Mouse (Mus musculus) c-Kit-positive CD71-positive TER-119-positive erythroid progenitor cells, embryonic 14.5 days (primary cell): ENCODE data around the gene Wdr12.
A peak's percentile ranks its signal among the peaks of the same experiment; 100 is the strongest.
"Not testable (repeated sequence)": the region's sequence is repeated elsewhere in the genome, so short reads cannot be mapped to it uniquely, and the experiment has no call there.

Experiments used
- DNase-seq: peaks from one replicate; pipeline ENCODE4 v3.0.0-alpha.2; 2013; ENCODE audit warnings: low spot score

Gene Wdr12

GRCm38 (mm10) chr1:60098024-60098781, at the start of gene Wdr12, which contains the start of gene Carf:
Gene Wdr12 (minus strand): TSS chr1:60098645.
Gene Carf (plus strand): TSS chr1:60098247.
- peak; percentile 95 for DNase-seq

DNA sequence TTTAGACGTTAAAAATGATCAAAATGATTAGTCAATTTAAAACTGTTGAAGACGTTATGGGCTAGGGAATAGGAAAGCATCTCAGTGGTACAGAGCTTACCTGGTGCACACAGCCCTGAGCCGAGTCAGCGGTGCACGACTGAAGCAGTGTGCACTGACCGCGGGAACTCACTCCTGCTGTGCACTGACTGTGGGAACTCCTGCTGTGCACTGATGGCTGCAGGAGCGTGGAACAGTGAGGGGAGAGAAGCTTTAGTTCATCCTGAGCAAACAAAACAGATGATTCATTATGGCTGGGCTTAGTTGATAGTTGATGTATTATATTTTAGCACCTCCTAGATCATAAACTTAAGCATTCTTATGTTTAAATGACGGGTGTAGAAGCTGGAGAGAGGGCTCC, 38.9 kb upstream of the Wdr12 start:
- DNase-seq = no peak

DNA sequence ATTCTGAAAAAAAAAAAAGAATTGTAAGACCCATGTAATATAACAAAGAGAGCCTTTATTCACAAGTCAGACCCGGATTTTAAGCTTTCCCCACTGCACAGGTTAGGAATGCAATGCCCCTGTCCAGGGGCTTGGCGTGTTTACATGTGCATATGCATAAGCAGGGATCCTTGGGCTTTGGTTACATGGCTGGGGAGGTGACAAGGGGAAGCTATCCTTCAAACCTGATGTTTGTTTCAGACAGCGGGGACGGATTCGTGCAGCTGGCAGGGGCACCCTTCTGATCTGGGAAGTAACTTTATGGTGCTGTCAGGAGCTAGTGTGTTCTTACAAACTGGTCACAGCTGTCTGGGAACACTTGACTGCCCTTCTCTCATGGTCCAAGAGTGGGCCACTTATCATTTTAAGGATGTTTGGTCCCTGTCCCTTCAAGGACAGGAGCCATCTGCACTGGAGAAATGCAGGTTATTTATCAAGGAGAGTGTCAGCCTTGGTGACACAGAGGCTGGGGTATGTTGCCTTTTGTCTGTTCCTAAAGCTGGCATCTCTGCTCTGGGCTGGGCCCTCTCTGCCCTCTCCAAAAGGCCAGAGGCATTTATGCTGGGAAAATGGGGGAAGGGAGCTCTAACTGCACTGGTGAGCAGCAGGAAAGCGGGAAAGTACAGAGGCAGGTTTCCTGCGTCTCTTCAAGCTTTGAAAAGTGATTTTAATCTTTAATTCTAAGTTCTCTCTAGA, 19.4 kb upstream of the Wdr12 start:
- no peak for DNase-seq

- no peak for DNase-seq
These were observed 6.1 kb upstream of the Wdr12 start for GRCm38 (mm10) chr1:60104582-60104981.

DNA sequence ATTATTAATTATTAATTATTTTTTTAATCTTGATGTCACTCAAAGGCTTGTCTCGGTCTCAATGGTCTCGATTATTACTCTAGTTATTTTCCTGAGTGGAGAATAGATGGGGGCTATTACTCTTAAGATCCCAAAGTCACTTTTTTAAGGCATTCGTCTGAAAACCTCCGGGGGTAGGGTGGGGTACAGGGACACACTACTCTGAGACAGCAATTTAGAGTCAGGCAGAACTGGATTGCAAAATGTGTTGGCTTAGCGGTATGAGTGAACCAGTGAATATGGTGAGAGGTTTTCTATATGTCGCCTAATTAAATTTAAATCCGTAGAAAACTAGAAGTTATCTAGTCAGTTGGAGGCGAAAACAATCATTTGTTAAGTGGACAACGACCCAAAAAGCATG, 394 bp upstream of the Wdr12 start:
- no peak for DNase-seq

GRCm38 (mm10) chr1:60097277-60098023, 995 bp downstream of the Wdr12 start:
- peak; percentile 80 for DNase-seq

- peak; percentile 36 for DNase-seq
These were observed 1.7 kb downstream of the Wdr12 start for GRCm38 (mm10) chr1:60096572-60097276.

DNA sequence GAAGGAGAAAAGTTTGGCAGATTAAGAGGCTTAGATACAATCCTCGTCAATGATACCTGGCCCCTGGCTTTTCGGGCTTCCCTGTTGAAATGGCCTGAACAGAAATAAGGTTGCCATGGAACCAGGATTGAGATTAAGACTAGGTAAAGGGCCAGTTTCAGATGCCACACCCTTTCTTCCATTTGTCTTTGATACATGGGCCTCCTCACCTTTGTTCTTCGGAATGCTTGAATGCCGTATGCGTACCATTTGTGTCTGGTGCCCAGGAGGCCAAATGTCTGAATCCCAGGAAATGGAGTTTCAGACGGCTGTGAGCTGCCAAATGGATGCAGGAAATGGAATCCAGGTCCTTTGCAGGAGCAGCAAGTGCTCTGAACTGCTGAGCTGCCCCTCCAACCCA, 22.0 kb downstream of the Wdr12 start:
- no peak for DNase-seq

- DNase-seq = no peak
These were observed 22.9 kb downstream of the Wdr12 start for GRCm38 (mm10) chr1:60075590-60075989.

- DNase-seq = no peak
These were observed 23.5 kb downstream of the Wdr12 start for GRCm38 (mm10) chr1:60074935-60075334.

DNA sequence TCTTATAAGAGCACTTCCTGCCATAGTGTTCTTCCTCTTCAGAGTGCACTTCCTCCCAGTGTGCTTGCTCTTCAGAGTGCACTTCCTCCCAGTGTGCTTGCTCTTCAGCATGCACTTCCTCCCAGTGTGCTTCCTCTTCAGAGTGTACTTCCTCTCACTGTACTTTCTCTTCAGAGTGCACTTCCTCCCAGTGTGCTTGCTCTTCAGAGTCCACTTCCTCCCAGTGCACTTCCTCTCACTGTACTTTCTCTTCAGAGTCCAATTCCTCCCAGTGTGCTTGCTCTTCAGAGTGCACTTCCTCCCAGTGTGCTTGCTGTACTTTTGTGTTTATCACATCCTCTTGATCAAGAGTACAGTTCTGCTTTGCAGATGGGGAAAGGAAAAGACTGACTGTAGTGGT, 27.7 kb downstream of the Wdr12 start:
- DNase-seq = not testable (repeated sequence)

DNA sequence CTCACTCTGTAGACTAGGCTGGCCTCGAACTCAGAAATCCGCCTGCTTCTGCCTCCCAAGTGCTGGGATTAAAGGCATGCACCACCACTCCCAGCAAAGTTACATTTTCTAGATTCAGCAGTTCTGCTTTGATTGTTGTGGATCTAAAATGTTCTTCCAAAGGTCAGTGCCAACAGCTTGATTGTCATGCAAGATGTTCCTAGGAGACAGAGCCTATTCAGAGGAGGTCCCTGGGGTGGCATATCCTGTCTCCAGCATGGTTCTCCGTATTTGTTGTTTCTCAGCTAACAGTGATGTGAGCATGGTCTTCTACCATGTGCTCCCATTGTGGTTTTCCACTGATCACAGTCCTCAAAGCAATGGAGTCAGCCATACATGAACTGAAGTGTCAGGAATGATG, 42.1 kb downstream of the Wdr12 start:
- no peak for DNase-seq

GRCm38 (mm10) chr1:60054659-60055058, 43.8 kb downstream of the Wdr12 start:
- DNase-seq = no peak

DNA sequence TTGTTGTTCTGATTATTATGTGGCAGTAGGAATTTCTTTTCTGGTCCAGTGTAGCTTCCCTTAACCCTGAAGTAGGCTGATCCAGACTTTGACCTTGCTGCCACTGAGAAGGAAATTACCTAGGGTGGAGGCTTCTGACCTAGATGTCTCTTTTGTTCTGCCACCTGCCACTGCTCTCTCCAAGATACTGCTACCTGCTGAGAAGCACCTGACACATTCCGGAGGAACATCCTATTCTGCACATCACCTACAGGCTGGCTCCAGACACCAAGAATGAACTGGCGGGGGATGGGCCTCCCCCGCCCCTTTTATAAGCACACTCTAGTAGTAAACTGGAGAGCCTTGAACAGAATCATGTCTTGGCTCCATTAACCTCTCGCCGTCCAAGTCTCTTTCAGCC, 51.0 kb downstream of the Wdr12 start:
- not testable (repeated sequence) for DNase-seq

DNA sequence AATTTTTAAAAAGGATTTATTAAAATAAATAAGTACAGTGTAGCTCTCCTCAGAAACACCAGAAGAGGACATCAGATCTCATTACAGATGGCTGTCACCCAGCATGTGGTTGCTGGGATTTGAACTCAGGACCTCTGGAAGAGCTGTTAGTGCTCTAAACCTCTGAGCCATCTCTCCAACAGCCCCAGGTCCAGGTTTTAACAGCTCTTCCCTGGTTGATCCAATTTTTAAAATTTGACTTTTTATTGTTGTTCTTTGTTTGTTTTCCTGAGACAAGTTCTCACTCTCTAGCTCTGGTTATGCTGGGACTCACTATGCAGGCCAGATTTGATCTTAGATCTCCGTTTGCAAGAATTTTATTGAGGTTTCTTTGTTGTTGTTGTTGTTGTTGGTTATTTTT, 53.9 kb downstream of the Wdr12 start:
- DNase-seq = no peak

GRCm38 (mm10) chr1:60042796-60043469, 55.5 kb downstream of the Wdr12 start, which contains the start of gene Ica1l:
Gene Ica1l (minus strand): TSS chr1:60043184.
- no peak for DNase-seq

DNA sequence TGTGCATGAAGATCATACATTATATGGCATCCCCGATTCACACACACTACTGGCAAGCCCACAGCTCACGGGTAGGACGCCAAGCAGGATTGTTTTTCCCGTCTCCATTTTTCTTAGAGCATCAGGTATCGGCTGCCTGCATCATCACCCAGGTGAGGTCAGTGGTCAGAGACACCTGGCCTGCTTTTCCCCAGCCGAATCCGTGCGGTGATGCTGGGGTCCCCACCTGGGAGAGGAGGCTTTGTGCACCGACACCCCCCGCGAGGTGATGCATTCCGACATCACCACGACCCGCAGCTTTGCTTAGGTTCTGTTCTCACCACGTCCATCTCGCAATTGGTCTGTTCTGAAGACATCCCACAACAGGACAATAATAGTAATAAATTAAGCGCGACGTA, 56.0 kb downstream of the Wdr12 start:
- no peak for DNase-seq

DNA sequence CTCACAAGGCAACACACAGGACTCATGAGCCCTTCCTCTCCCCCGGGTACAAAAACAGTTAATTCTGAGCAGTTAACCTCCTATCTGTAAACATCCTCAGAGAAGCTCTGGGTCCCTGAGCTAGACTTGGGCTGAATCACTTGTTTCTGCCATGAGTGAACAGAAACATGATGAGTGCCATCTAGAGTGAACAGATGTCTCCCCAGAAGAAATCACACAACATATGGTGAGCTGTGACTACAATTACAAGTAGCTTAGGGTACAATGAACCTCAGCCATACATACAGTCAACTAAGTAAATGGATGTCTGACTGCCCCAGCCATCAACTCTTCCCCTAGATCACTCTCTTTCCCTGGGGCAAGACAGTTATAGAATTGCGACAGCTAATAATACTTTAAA, 63.4 kb downstream of the Wdr12 start:
- no peak for DNase-seq
